Mouse (Mus musculus): ENCODE measurements around the gene Ace. TPM values are rescaled to one million over a fixed set of nuclear protein-coding genes. Genes with fewer than 3 reads are reported as not detected.

Gene Ace
- total and polyA plus RNA-seq, 3 experiments: not detected

- no peak for DNase-seq (ENCODE audit: low spot score)
- no peaks in the 10 kb centered on the region for H3K36me3 ChIP-seq (replicated peaks)
- H3K4me1 ChIP-seq (ENCODE audit: insufficient read depth, low read depth, low read length): no peaks in the 10 kb centered on the region; the same call in 1 of the 2 replicates
- TF ChIP-seq POLR2AphosphoS5 (IDR thresholded peaks at IDR 0.05; ENCODE audit: insufficient replicate concordance, low read depth, low read length) (no peak), GATA2 (IDR thresholded peaks at IDR 0.05; ENCODE audit: borderline replicate concordance, low read depth, low read length) (no peak), CTCF (IDR thresholded peaks at IDR 0.05; ENCODE audit: low read depth, low read length) (no peak), GATA1 (IDR thresholded peaks at IDR 0.05; ENCODE audit: borderline replicate concordance, low read length) (no peak), TAL1 (conservative IDR thresholded peaks at IDR 0.05; ENCODE audit: low read depth, low read length) (no peak)
- ATAC-seq (ENCODE audit: extremely low read depth, insufficient number of reproducible peaks, low FRiP score, poor library complexity, severe bottlenecking): no peak
- no peak overlapping the region for H3K4me3 ChIP-seq (ENCODE audit: low read depth, low read length)
- H3K27me3 ChIP-seq (ENCODE audit: insufficient read depth, low read length): peaks cover 14% of the 10 kb centered on the region; the same call in 1 of the 2 replicates
- no peaks in the 10 kb centered on the region for H3K9me3 ChIP-seq (replicated peaks)
Measured at GRCm38 (mm10) chr11:105975636-105976035, 7.9 kb downstream of the Ace start.

GRCm38 (mm10) chr11:105978232-105978631, 10.5 kb downstream of the Ace start:
- TF ChIP-seq CTCF (IDR thresholded peaks at IDR 0.05; ENCODE audit: low read depth, low read length) (no peak), TAL1 (conservative IDR thresholded peaks at IDR 0.05; ENCODE audit: low read depth, low read length) (no peak), GATA2 (IDR thresholded peaks at IDR 0.05; ENCODE audit: borderline replicate concordance, low read depth, low read length) (no peak), POLR2AphosphoS5 (IDR thresholded peaks at IDR 0.05; ENCODE audit: insufficient replicate concordance, low read depth, low read length) (no peak), GATA1 (IDR thresholded peaks at IDR 0.05; ENCODE audit: borderline replicate concordance, low read length) (no peak)
- ATAC-seq (ENCODE audit: extremely low read depth, insufficient number of reproducible peaks, low FRiP score, poor library complexity, severe bottlenecking) (no peak), DNase-seq (ENCODE audit: low spot score) (no peak)
- no peaks in the 10 kb centered on the region for H3K9me3 ChIP-seq (replicated peaks)
- no peak overlapping the region for H3K4me3 ChIP-seq (ENCODE audit: low read depth, low read length)
- H3K27me3 ChIP-seq (ENCODE audit: insufficient read depth, low read length): peaks cover 14% of the 10 kb centered on the region; the same call in 1 of the 2 replicates
- no peaks in the 10 kb centered on the region for H3K36me3 ChIP-seq (replicated peaks)
- no peaks in the 10 kb centered on the region; the same call in 1 of the 2 replicates for H3K4me1 ChIP-seq (ENCODE audit: insufficient read depth, low read depth, low read length)

GRCm38 (mm10) chr11:105978634-105979033, 10.9 kb downstream of the Ace start:
- Histone ChIP-seq H3K36me3 (replicated peaks) (no peaks in the 10 kb centered on the region), H3K27me3 (ENCODE audit: insufficient read depth, low read length) (peaks cover 14% of the 10 kb centered on the region; the same call in 1 of the 2 replicates), H3K4me3 (ENCODE audit: low read depth, low read length) (no peak overlapping the region), H3K9me3 (replicated peaks) (no peaks in the 10 kb centered on the region), H3K4me1 (ENCODE audit: insufficient read depth, low read depth, low read length) (no peaks in the 10 kb centered on the region; the same call in 1 of the 2 replicates)
- DNase-seq (ENCODE audit: low spot score): no peak
- no peak for TF ChIP-seq POLR2AphosphoS5 (IDR thresholded peaks at IDR 0.05; ENCODE audit: insufficient replicate concordance, low read depth, low read length)
- no peak for TF ChIP-seq GATA2 (IDR thresholded peaks at IDR 0.05; ENCODE audit: borderline replicate concordance, low read depth, low read length)
- TF ChIP-seq GATA1 (IDR thresholded peaks at IDR 0.05; ENCODE audit: borderline replicate concordance, low read length): no peak
- no peak for TF ChIP-seq TAL1 (conservative IDR thresholded peaks at IDR 0.05; ENCODE audit: low read depth, low read length)
- TF ChIP-seq CTCF (IDR thresholded peaks at IDR 0.05; ENCODE audit: low read depth, low read length): no peak
- ATAC-seq (ENCODE audit: extremely low read depth, insufficient number of reproducible peaks, low FRiP score, poor library complexity, severe bottlenecking): no peak

- no peak for DNase-seq (ENCODE audit: low spot score)
- Histone ChIP-seq H3K27me3 (ENCODE audit: insufficient read depth, low read length) (peaks cover 7% of the 10 kb centered on the region), H3K9me3 (replicated peaks) (no peaks in the 10 kb centered on the region), H3K36me3 (replicated peaks) (no peaks in the 10 kb centered on the region), H3K4me3 (ENCODE audit: low read depth, low read length) (no peak overlapping the region), H3K4me1 (ENCODE audit: insufficient read depth, low read depth, low read length) (no peaks in the 10 kb centered on the region)
- no peak for TF ChIP-seq GATA2 (IDR thresholded peaks at IDR 0.05; ENCODE audit: borderline replicate concordance, low read depth, low read length)
- no peak for TF ChIP-seq GATA1 (IDR thresholded peaks at IDR 0.05; ENCODE audit: borderline replicate concordance, low read length)
- no peak for TF ChIP-seq CTCF (IDR thresholded peaks at IDR 0.05; ENCODE audit: low read depth, low read length)
- no peak for TF ChIP-seq POLR2AphosphoS5 (IDR thresholded peaks at IDR 0.05; ENCODE audit: insufficient replicate concordance, low read depth, low read length)
- TF ChIP-seq TAL1 (conservative IDR thresholded peaks at IDR 0.05; ENCODE audit: low read depth, low read length): no peak
- no peak for ATAC-seq (ENCODE audit: extremely low read depth, insufficient number of reproducible peaks, low FRiP score, poor library complexity, severe bottlenecking)
Measured at GRCm38 (mm10) chr11:105984452-105984851, 16.7 kb downstream of the Ace start.

- TF ChIP-seq GATA1 (IDR thresholded peaks at IDR 0.05; ENCODE audit: borderline replicate concordance, low read length): no peak
- TF ChIP-seq GATA2 (IDR thresholded peaks at IDR 0.05; ENCODE audit: borderline replicate concordance, low read depth, low read length): no peak
- no peak for TF ChIP-seq POLR2AphosphoS5 (IDR thresholded peaks at IDR 0.05; ENCODE audit: insufficient replicate concordance, low read depth, low read length)
- no peak for TF ChIP-seq CTCF (IDR thresholded peaks at IDR 0.05; ENCODE audit: low read depth, low read length)
- TF ChIP-seq TAL1 (conservative IDR thresholded peaks at IDR 0.05; ENCODE audit: low read depth, low read length): no peak
- ATAC-seq (ENCODE audit: extremely low read depth, insufficient number of reproducible peaks, low FRiP score, poor library complexity, severe bottlenecking) (no peak), DNase-seq (ENCODE audit: low spot score) (no peak)
- peaks cover 13% of the 10 kb centered on the region for H3K27me3 ChIP-seq (ENCODE audit: insufficient read depth, low read length)
- H3K4me3 ChIP-seq (ENCODE audit: low read depth, low read length): no peak overlapping the region
- H3K9me3 ChIP-seq (replicated peaks): no peaks in the 10 kb centered on the region
- no peaks in the 10 kb centered on the region for H3K36me3 ChIP-seq (replicated peaks)
- H3K4me1 ChIP-seq (ENCODE audit: insufficient read depth, low read depth, low read length): no peaks in the 10 kb centered on the region
Measured at GRCm38 (mm10) chr11:105987446-105987845, 19.7 kb downstream of the Ace start.

GRCm38 (mm10) chr11:105989446-105989845, 21.7 kb downstream of the Ace start:
- H3K4me3 ChIP-seq (ENCODE audit: low read depth, low read length): no peak overlapping the region
- DNase-seq (ENCODE audit: low spot score) (no peak), ATAC-seq (ENCODE audit: extremely low read depth, insufficient number of reproducible peaks, low FRiP score, poor library complexity, severe bottlenecking) (no peak)
- TF ChIP-seq TAL1 (conservative IDR thresholded peaks at IDR 0.05; ENCODE audit: low read depth, low read length): no peak
- peaks cover 13% of the 10 kb centered on the region for H3K27me3 ChIP-seq (ENCODE audit: insufficient read depth, low read length)
- H3K4me1 ChIP-seq (ENCODE audit: insufficient read depth, low read depth, low read length): no peaks in the 10 kb centered on the region
- no peaks in the 10 kb centered on the region for H3K36me3 ChIP-seq (replicated peaks)
- no peaks in the 10 kb centered on the region for H3K9me3 ChIP-seq (replicated peaks)
